Mouse (Mus musculus) myocyte (in vitro differentiated cells): ENCODE data around the gene Hoxa13.

Experiments used
- POLR2A ChIP-seq: IDR thresholded peaks from one replicate; pipeline ENCODE4 v1.6.1; 2011; ENCODE audit warnings: low read depth, mild to moderate bottlenecking, control low read depth, moderate library complexity; ENCODE audit not compliant: insufficient read length
- POLR2AphosphoS2 ChIP-seq: IDR thresholded peaks from one replicate; pipeline ENCODE4 v1.6.1; 2011; ENCODE audit warnings: low read depth, control low read depth; ENCODE audit not compliant: insufficient read length
- USF1 ChIP-seq: IDR thresholded peaks from one replicate; pipeline ENCODE4 v1.6.1; 2011; ENCODE audit warnings: low read depth, mild to moderate bottlenecking, control low read depth, moderate library complexity

DNA sequence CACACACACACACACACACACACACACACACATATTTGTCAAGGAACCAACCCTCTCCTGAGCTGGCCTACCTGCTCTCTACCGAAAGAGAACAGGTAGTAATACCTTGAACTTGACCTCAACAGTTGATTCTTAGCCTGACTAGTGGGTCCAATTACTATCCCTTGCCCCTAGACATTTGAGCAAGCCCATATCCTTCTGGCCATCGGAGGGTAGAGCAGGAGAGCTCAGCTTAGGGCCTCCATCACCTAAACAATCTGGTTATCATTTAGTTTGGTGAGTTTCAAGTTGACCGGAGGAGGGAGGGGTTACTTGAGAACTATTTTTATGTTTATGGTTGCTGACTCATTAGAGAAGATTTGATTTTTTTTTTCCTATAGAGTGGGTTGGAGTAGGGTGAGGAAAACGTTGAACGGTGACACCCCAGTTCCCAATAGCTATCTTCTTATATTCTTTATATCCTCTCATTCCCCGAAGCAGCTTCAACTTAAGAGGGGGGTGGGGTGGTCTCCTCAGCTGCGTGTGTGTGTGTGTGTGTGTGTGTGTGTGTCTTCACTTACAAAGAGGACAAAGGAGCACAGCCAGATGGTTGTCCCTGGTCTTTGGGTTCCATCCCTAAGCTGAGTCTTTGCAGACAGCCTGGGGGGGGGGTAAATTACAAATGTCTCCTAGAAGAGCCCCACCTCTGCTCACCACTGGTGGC is 9.4 kb downstream of the Hoxa13 start:
- TF ChIP-seq POLR2A = no peak
- TF ChIP-seq POLR2AphosphoS2 = no peak
- TF ChIP-seq USF1 = no peak
